Mouse (Mus musculus) hindbrain, postnatal 0 days (tissue): ENCODE measurements around the gene Hsd17b13. TPM values are rescaled to one million over a fixed set of nuclear protein-coding genes. Genes with fewer than 3 reads are reported as not detected.

Source experiments
- ATAC-seq: fragments of 200-750 bp; cut with Nextera tagmentation; 2 replicates; pipeline ENCODE4 v1.8.0; 2017; ENCODE audit warnings: mild to moderate bottlenecking, moderate TSS enrichment, moderate library complexity
- DNase-seq: peaks from one replicate; pipeline ENCODE4 v3.0.0-alpha.2; 2015; ENCODE audit warnings: low spot score
- H3K27ac ChIP-seq: fragments of 300-500 bp; sonication (generic); 2 replicates; pipeline ENCODE4 v1.5.1; 2014; ENCODE audit warnings: mild to moderate bottlenecking
- H3K27me3 ChIP-seq: fragments of 300-500 bp; sonication (generic); 2 replicates; pipeline ENCODE4 v1.6.1; 2014; ENCODE audit warnings: low read length, mixed read lengths; ENCODE audit not compliant: insufficient read depth
- H3K36me3 ChIP-seq: fragments of 300-500 bp; sonication (generic); 2 replicates; pipeline ENCODE4 v1.6.1; 2014; ENCODE audit warnings: low read length, mixed read lengths; ENCODE audit not compliant: insufficient read depth
- H3K4me1 ChIP-seq: fragments of 300-500 bp; sonication (generic); 2 replicates; pipeline ENCODE4 v1.6.1; 2014; ENCODE audit warnings: antibody characterized with exemption, low read length, mixed read lengths; ENCODE audit not compliant: insufficient read depth
- H3K4me2 ChIP-seq: fragments of 300-500 bp; sonication (generic); 2 replicates; pipeline ENCODE4 v1.6.1; 2014; ENCODE audit warnings: low read depth, mild to moderate bottlenecking, low read length, moderate library complexity, mixed read lengths
- H3K4me3 ChIP-seq: fragments of 300-500 bp; sonication (generic); 2 replicates; pipeline ENCODE4 v1.5.1; 2014; ENCODE audit warnings: low read length
- H3K9ac ChIP-seq: fragments of 300-500 bp; sonication (generic); replicated peaks from 2 replicates; pipeline ENCODE4 v1.6.1; 2014; ENCODE audit warnings: mild to moderate bottlenecking, low read length, moderate library complexity, mixed read lengths
- H3K9me3 ChIP-seq: fragments of 300-500 bp; sonication (generic); 2 replicates; pipeline ENCODE4 v1.6.1; 2016; ENCODE audit warnings: low read length, mixed read lengths
- CTCF ChIP-seq: IDR thresholded peaks from 2 replicates; pipeline ENCODE4 v1.5.1; 2016; ENCODE audit warnings: antibody characterized with exemption, control low read depth, low read depth
- WGBS: fragments of 180-500 bp; shearing (Covaris S2); extraction: QIAGEN DNeasy Blood & Tissue Kit; methylation state at CpG from one replicate; pipeline ENCODE4 v1.1.7; 2014; 5-methylcytosine and 5-hydroxymethylcytosine counted together
- polyA plus RNA-seq: library from polyadenylated mRNA; unstranded; fragments of >200 nt; fragmentation: Nextera tagmentation; extraction: Ambion mirVana; gene quantifications from 2 replicates; pipeline ENCODE4 v1.2.1, GENCODE M21; 2015
- total RNA-seq: library from RNA; depleted of rRNA; stranded (reverse); fragments of >200 nt; gene quantifications from 2 replicates; pipeline ENCODE4 v1.2.3, GENCODE M21; 2014

Hsd17b13 gene
- total and polyA plus RNA-seq, 2 experiments from 2014 or later, result not detected

DNA sequence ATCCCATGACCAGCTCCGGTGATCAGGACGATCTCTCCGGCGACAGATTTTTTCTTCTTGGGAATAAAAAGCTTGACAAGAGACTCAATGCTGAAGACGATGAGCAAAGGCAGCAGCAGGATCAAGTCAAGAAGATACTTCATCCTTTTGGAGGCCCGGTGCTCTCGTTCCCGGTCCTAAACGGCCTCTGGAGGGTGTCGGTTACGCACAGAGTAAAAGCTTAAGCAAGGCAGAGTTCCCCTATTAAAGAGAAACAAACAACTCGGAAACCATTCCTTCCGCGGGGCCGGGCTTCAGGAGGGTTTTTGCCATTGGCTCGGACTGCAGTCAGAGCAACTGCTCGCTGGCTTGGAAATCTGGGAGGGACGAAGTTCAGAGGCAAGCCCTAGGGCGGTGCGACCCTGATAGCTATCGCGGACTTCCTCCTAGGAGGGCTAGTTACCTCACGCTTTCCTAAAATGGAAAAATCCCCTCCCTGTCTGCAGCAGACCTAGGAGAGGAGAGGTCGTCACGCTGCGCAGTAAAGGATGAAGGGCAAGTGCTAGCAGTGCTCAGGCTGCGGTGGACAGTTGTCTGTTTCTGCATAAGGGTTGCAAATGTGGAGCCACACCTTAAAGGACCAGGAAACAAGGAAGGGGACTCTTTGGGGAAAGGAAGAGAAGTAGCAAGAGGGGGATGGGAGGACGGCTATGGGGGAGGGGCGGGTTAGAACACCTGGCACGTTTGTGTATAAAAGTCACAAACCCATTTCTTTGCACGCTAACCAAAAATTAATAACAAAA, 44.6 kb upstream of the Hsd17b13 start, which contains the start of gene Hsd17b11:
TSS of gene Hsd17b11 (minus strand) at position 323 of the 782 bp plus-strand sequence.
- ATAC-seq (peak; percentile 86), DNase-seq (peak; percentile 82)
- Histone ChIP-seq H3K9me3 (no peaks in the 10 kb centered on the region), H3K36me3 (no peaks in the 10 kb centered on the region; the same call in 1 of the 2 replicates), H3K9ac (peak within 1 kb of the TSS; percentile 70), H3K27me3 (no peaks in the 10 kb centered on the region), H3K4me1 (peaks cover 8% of the 10 kb centered on the region), H3K27ac (peak within 1 kb of the TSS; percentile 77), H3K4me2 (peak within 1 kb of the TSS; percentile 91), H3K4me3 (peak within 1 kb of the TSS; percentile 54)
- TF ChIP-seq CTCF, result peak; percentile 9; the same call in 1 of the 2 replicates
- under 1% methylated on average over 31 of the region's 31 CpGs for WGBS

DNA sequence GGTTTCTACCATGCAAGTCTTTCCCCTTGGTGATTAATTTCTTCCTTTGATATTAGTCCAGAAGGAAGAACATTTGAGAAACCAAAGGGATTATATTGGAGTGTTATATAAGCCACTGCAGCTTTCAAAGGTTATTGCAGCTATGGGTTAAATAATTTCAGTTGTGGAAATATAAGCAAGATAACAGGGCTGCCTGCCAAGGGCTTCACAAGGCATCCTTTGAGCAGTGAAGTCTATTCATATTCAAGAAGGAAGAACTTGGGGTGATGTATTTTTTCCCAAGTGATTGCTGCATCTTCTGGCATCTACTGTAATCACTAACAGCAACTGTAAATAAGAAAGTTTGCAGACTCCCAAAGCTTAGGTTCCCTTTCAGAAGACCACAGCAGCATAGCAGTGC, 34.2 kb upstream of the Hsd17b13 start:
- ATAC-seq (no peak), DNase-seq (no peak)
- H3K4me3 ChIP-seq, result no peak overlapping the region
- H3K4me2 ChIP-seq, result no peak overlapping the region
- H3K27ac ChIP-seq, result no peak overlapping the region
- H3K9ac ChIP-seq, result no peak overlapping the region
- no peaks in the 10 kb centered on the region for H3K36me3 ChIP-seq
- no peaks in the 10 kb centered on the region for H3K27me3 ChIP-seq
- no peaks in the 10 kb centered on the region for H3K9me3 ChIP-seq
- no peak for TF ChIP-seq CTCF
- no peaks in the 10 kb centered on the region for H3K4me1 ChIP-seq

DNA sequence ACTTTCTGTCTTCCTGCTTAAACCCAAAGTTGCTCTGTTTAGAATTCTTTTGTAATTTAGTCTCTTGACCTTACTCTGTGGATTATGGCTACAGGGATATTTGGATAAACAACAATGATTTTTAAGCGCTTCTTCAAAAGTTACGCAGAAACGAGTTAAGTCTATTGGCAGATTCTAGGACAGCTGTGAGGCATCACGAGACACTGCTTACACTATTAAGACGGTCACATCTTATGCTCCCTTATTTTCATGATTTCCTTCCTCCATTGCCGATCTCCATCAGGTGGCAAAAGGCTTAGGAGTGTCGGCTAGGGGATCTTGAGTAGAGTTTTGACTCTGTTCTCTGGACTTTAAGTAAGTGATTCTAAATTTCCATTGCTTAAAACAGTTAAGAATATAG, 33.1 kb upstream of the Hsd17b13 start:
- no peaks in the 10 kb centered on the region for H3K4me1 ChIP-seq
- no peaks in the 10 kb centered on the region for H3K9me3 ChIP-seq
- no peak for ATAC-seq
- H3K27me3 ChIP-seq, result no peaks in the 10 kb centered on the region
- DNase-seq, result no peak
- H3K4me2 ChIP-seq, result no peak overlapping the region
- H3K27ac ChIP-seq, result no peak overlapping the region
- H3K9ac ChIP-seq, result no peak overlapping the region
- no peak for TF ChIP-seq CTCF
- no peak overlapping the region for H3K4me3 ChIP-seq
- WGBS, result 94% methylated on average over 7 of the region's 7 CpGs
- no peaks in the 10 kb centered on the region for H3K36me3 ChIP-seq

DNA sequence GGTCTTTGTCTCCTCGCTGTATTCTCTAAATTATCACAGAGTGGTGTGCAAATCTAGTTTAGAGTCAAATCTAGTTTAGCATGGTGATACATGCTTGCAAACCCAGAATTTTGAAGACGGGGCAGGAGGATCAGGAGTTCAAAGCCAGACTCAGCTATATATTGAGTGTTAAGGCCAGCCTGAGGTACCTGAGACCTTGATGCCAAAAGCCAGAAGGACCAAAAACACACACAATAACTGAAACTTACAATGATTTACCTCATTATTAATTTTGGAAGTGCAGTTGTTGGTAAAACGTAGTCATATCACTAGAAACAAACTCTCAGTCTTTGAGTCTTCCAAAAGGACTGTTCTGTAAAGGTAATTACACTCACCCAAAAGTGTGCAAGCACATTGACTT, 32.2 kb upstream of the Hsd17b13 start:
- TF ChIP-seq CTCF, result no peak
- DNase-seq, result no peak
- Histone ChIP-seq H3K4me1 (no peaks in the 10 kb centered on the region), H3K9me3 (no peaks in the 10 kb centered on the region), H3K36me3 (no peaks in the 10 kb centered on the region), H3K27me3 (no peaks in the 10 kb centered on the region), H3K4me2 (no peak overlapping the region), H3K27ac (no peak overlapping the region), H3K4me3 (no peak overlapping the region), H3K9ac (no peak overlapping the region)
- no peak for ATAC-seq
- WGBS, result 90% methylated on average over 3 of the region's 3 CpGs

DNA sequence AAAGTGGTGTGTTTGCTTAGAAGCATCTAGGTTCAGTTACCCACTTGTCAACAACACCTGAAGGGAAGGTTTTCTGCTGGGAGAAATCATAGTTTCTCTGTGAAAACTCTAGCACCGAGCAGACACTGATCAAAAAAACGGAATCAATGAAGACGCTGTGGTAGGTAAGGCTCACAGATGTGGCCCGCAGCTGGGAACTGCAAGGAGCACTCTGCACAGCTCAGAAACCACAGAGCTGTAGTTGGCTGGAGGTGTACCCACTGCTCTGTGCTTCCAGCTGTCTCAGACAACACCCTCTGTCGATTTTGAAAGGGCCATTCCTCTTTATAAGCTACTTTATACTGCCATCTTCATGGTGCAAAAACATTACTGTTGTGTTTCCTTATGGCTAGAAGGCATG, 30.6 kb upstream of the Hsd17b13 start:
- no peak for TF ChIP-seq CTCF
- Histone ChIP-seq H3K4me2 (no peak overlapping the region), H3K4me1 (no peaks in the 10 kb centered on the region), H3K4me3 (no peak overlapping the region), H3K9me3 (no peaks in the 10 kb centered on the region), H3K27ac (no peak overlapping the region), H3K9ac (no peak overlapping the region), H3K27me3 (no peaks in the 10 kb centered on the region), H3K36me3 (no peaks in the 10 kb centered on the region)
- no peak for DNase-seq
- 73% methylated on average over 5 of the region's 5 CpGs for WGBS
- ATAC-seq, result no peak

DNA sequence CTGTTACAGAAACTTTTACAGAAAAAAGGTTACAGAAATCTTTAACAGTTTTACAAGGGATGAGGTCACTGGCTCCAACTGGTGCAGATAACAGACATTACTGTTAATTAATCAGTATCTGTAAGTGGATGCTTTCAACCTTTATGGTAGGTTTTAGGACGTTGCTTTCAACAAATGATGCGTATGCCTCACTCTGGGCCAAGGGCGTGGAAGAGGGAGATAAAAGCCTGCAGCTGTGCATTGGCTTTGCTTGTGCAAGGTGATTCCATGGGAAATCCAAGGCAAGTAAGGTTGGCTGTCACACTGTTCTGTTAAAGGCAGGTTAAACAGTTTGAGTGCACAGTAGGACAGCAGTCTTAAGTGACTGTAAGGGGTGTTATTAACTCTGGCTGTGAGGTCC, 29.6 kb upstream of the Hsd17b13 start:
- H3K27me3 ChIP-seq, result no peaks in the 10 kb centered on the region
- no peak overlapping the region for H3K4me3 ChIP-seq
- H3K9me3 ChIP-seq, result no peaks in the 10 kb centered on the region
- no peak for TF ChIP-seq CTCF
- DNase-seq (no peak), ATAC-seq (no peak)
- H3K27ac ChIP-seq, result no peak overlapping the region
- H3K4me1 ChIP-seq, result no peaks in the 10 kb centered on the region
- no peak overlapping the region for H3K4me2 ChIP-seq
- WGBS, result 76% methylated on average over 3 of the region's 3 CpGs
- H3K9ac ChIP-seq, result no peak overlapping the region
- H3K36me3 ChIP-seq, result no peaks in the 10 kb centered on the region

DNA sequence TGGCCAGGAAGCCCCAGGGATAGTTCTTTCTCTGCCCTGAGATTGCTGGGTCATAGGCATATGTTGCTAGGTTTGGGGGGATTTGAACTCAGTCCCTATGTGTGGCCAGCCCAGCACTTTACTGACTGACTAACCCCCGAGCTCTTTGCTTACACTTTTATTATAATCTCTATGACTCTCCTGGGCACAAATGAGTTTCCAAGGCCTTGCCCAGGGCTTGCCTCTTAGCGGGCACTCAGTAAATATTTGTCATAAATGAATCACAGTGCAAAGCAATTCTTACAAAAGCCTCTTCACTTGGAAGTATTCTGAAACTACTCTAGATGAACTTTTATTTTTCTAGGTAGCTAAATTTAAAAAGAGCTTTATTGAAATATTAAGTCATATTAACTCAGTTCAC, 26.7 kb upstream of the Hsd17b13 start:
- H3K4me2 ChIP-seq, result no peak overlapping the region
- ATAC-seq, result no peak
- H3K9me3 ChIP-seq, result no peaks in the 10 kb centered on the region
- H3K4me3 ChIP-seq, result no peak overlapping the region
- H3K4me1 ChIP-seq, result no peaks in the 10 kb centered on the region
- H3K27ac ChIP-seq, result no peak overlapping the region
- H3K27me3 ChIP-seq, result no peaks in the 10 kb centered on the region
- DNase-seq, result no peak
- WGBS, result 95% methylated on average over 2 of the region's 2 CpGs
- H3K9ac ChIP-seq, result no peak overlapping the region
- no peaks in the 10 kb centered on the region for H3K36me3 ChIP-seq
- TF ChIP-seq CTCF, result no peak
